Mouse (Mus musculus) thymus, adult 2 months (tissue): Measurements from ENCODE around the gene Ranbp17. TPM values are rescaled to one million over a fixed set of nuclear protein-coding genes. Genes with fewer than 3 reads are reported as not detected.

Experiments
- DNase-seq: peaks from one replicate; pipeline ENCODE4 v3.0.0; 2021
- H3K27ac ChIP-seq: fragments of 200-500 bp; 2 replicates; pipeline ENCODE4 v1.5.1; 2012; ENCODE audit warnings: low read length, control low read depth; ENCODE audit not compliant: control insufficient read depth, insufficient read depth
- H3K27me3 ChIP-seq: fragments of 200-500 bp; 2 replicates; pipeline ENCODE4 v1.6.1; 2012; ENCODE audit warnings: mild to moderate bottlenecking, low read length, moderate library complexity, mixed read lengths; ENCODE audit not compliant: control insufficient read depth, insufficient read depth
- H3K36me3 ChIP-seq: fragments of 200-500 bp; 2 replicates; pipeline ENCODE4 v1.6.1; 2012; ENCODE audit warnings: mild to moderate bottlenecking, low read length, moderate library complexity; ENCODE audit not compliant: control insufficient read depth, insufficient read depth
- H3K4me1 ChIP-seq: fragments of 200-500 bp; replicated peaks from 2 replicates; pipeline ENCODE4 v1.6.1; 2012; ENCODE audit warnings: low read length; ENCODE audit not compliant: control insufficient read depth, insufficient read depth
- H3K4me3 ChIP-seq: fragments of 200-500 bp; 2 replicates; pipeline ENCODE4 v1.5.1; 2012; ENCODE audit warnings: mild to moderate bottlenecking, low read length, control low read depth, moderate library complexity; ENCODE audit not compliant: control insufficient read depth, insufficient read depth
- CTCF ChIP-seq: fragments of 200-500 bp; IDR thresholded peaks from 2 replicates; pipeline ENCODE4 v1.5.1; 2012; ENCODE audit warnings: mild to moderate bottlenecking, control low read depth, low read length, moderate library complexity, borderline replicate concordance; ENCODE audit not compliant: control insufficient read depth, poor library complexity, insufficient read depth; ENCODE audit errors: extremely low read depth
- POLR2A ChIP-seq: fragments of 200-500 bp; IDR thresholded peaks from 2 replicates; pipeline ENCODE4 v1.6.1; 2012; ENCODE audit warnings: mild to moderate bottlenecking, low read length, control low read depth, moderate library complexity; ENCODE audit not compliant: control insufficient read depth, poor library complexity, insufficient read depth; ENCODE audit errors: extremely low read depth
- WGBS: fragments of 180-500 bp; shearing (Covaris S2); methylation state at CpG from one replicate; pipeline ENCODE4 v1.1.7; 2018; 5-methylcytosine and 5-hydroxymethylcytosine counted together
- polyA plus RNA-seq: library from polyadenylated mRNA; depleted of rRNA; stranded (reverse); fragments of >200 nt; gene quantifications from 2 replicates; pipeline ENCODE4 v1.2.3, GENCODE M21; 2012

Gene Ranbp17
- polyA plus RNA-seq, 1 experiment, result 0.30 TPM

DNA sequence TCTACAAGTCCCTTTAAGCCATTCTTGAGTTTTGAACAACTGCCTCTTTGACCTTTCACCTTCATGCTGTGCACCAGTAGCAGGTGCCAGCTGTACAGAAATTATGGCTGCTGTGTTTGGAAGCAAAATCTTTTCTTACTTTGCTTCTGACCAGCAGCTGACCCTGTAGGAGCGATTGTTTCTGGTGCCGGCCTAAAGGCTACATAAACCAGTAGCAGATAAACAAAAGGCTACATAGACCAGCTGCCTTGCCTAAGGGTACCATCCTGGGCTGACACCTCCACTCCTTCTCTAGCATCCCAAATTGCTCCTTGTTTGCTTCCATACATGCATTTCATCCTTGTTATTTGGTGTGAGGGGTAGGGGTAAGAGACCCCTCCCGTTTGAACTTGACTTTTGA is 279.4 kb downstream of the Ranbp17 start:
- H3K36me3 ChIP-seq, result no peaks in the 10 kb centered on the region
- WGBS, result 96% methylated on average over 3 of the region's 3 CpGs
- DNase-seq, result no peak
- H3K4me1 ChIP-seq, result no peaks in the 10 kb centered on the region
- TF ChIP-seq POLR2A (no peak), CTCF (no peak)
- no peak overlapping the region for H3K27ac ChIP-seq
- no peaks in the 10 kb centered on the region for H3K27me3 ChIP-seq
- no peak overlapping the region for H3K4me3 ChIP-seq

DNA sequence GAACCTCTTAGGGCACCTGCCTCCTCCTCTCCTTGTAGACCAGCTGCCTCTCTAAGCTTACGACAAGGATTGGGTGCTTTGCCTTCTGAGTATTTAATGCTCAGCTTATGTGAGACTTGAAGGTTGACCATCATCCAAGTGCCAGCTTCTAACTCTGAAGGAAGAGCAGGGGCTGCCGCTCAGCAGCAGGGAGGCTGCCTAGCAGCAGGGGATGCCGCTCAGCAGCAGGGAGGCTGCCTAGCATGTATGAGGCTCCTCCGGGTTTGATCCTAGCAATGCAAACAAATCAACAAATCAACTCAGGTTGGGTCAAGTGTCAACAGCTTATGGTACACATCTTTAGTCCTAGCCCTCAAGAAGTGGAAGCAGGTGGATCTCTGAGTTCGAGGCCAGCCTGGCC is 281.5 kb downstream of the Ranbp17 start:
- WGBS, result 95% methylated on average over 5 of the region's 5 CpGs
- H3K36me3 ChIP-seq, result no peaks in the 10 kb centered on the region
- no peak for DNase-seq

DNA sequence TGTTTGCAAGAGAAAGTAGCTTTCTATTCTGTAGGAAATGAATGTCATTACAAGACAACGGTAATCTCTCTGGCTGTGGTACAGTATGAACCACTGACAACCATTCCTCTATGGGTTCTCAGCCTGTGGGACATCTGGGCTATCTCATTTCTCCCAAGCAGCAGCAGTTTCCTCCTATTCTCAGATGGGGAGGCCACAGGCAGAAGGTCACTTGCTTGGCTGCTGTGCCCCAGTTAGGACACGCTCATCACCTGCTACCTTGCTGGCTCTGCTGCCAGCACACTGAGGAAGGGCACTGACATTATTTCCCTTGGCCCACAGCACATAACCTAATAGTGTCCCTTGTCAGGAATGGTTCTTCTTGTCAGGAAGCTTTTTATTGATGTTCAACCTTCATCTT is 285.4 kb downstream of the Ranbp17 start:
- TF ChIP-seq POLR2A (no peak), CTCF (no peak)
- H3K27me3 ChIP-seq, result no peaks in the 10 kb centered on the region
- no peaks in the 10 kb centered on the region for H3K36me3 ChIP-seq
- no peak overlapping the region for H3K27ac ChIP-seq
- DNase-seq, result no peak
- WGBS, result 95% methylated on average over 2 of the region's 2 CpGs
- no peaks in the 10 kb centered on the region for H3K4me1 ChIP-seq
- no peak overlapping the region for H3K4me3 ChIP-seq

More for the DNA sequence above, 281.5 kb downstream of the Ranbp17 start:
- Histone ChIP-seq H3K27ac (no peak overlapping the region), H3K4me1 (no peaks in the 10 kb centered on the region), H3K4me3 (no peak overlapping the region), H3K27me3 (no peaks in the 10 kb centered on the region)
- TF ChIP-seq CTCF, result no peak

DNA sequence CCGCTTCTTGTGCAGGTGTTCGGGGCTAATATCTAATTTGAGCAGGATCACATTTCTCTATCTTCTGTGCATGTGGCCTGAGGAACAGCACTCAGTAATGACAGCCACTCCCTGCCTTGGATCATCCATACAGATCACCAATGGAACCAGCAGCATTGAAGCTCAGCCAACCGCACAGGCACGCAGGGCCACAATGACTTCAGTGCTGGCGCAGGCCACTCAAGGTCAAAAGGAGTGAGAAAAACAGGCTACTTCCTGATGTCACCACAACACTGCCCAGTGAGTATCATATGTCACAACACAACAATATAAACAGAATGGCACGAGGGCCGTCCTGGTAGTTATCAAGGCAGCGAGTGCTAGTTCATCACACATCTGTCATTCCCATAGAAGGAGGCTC is 287.0 kb downstream of the Ranbp17 start:
- DNase-seq, result no peak
- no peaks in the 10 kb centered on the region for H3K27me3 ChIP-seq
- WGBS, result 95% methylated on average over 8 of the region's 8 CpGs
- TF ChIP-seq CTCF (no peak), POLR2A (no peak)
- H3K36me3 ChIP-seq, result no peaks in the 10 kb centered on the region
- H3K27ac ChIP-seq, result no peak overlapping the region
- H3K4me3 ChIP-seq, result no peak overlapping the region
- H3K4me1 ChIP-seq, result no peaks in the 10 kb centered on the region

DNA sequence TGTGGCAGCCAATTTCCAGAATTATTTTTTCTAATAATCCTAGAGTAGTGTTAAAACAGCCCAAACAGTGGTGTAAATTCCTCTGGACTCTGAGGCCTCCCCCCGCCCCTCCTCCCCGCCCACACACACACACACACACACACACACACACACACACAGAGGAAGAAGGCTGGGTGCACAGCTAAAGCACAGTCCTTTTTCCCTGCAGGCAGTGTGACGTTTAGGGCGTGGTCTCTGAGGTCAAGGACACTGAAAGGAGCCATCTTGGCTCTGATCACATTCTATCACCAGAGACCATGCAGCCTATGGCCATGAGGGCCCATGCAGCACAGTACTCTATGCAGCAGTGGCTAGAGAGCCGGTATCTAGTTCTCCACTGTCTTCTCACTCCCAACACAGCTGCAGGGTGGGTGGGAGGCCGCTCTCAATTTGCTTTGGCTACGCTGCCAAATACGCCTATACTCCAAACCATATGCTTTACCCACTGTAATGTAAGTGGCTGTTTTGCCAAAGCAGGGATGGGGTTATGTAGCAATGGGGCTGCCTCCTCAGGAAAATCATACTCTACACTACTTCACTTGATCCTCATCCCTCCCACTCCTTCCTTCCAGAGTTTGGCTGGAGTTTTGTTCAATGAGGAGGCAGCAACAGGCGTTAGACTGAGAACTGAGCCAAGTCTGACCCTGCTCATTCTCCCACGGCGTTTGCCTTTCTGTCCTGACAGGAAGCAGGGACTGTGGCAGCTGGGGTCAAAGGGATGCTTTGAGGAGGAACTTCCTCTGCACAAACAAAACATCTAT is 291.8 kb downstream of the Ranbp17 start:
- H3K36me3 ChIP-seq, result no peaks in the 10 kb centered on the region
- no peak for DNase-seq
- H3K4me3 ChIP-seq, result no peak overlapping the region
- no peaks in the 10 kb centered on the region for H3K27me3 ChIP-seq
- H3K4me1 ChIP-seq, result no peaks in the 10 kb centered on the region
- TF ChIP-seq CTCF (no peak), POLR2A (no peak)
- H3K27ac ChIP-seq, result no peak overlapping the region
- WGBS, result 70% methylated on average over 11 of the region's 11 CpGs

DNA sequence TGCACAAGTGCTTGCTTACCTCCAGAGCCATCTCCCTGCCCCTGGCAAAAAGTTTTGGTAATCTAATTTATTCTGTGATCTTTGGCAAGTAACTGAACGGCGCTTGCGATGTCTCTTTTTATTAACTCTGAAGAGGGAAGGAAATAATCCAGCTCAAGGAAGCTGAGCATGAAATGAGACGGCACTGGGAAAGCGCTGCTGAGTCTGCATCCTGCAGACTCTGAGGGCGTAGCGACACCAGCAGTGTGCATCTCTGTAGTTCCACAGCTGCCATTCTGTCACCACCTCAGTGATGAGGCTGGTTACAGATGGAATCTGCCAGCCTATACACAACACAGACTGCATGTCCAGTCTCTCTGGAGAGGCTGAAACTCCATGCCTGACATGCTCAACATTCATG is 292.8 kb downstream of the Ranbp17 start:
- WGBS, result 97% methylated on average over 7 of the region's 7 CpGs
- H3K27me3 ChIP-seq, result no peaks in the 10 kb centered on the region
- no peak for TF ChIP-seq CTCF
- no peak for TF ChIP-seq POLR2A
- no peaks in the 10 kb centered on the region for H3K36me3 ChIP-seq
- no peaks in the 10 kb centered on the region for H3K4me1 ChIP-seq
- H3K4me3 ChIP-seq, result no peak overlapping the region
- DNase-seq, result no peak
- H3K27ac ChIP-seq, result no peak overlapping the region
